Mouse (Mus musculus): ENCODE results near the gene Fbxo6. TPM values are rescaled to one million over a fixed set of nuclear protein-coding genes. Genes with fewer than 3 reads are reported as not detected.
"Not testable (repeated sequence)": the region's sequence is repeated elsewhere in the genome, so short reads cannot be mapped to it uniquely, and the experiment has no call there.

The Fbxo6 gene
- polyA plus RNA-seq, 1 experiment from 2014 or later, result 15.6 TPM

DNA sequence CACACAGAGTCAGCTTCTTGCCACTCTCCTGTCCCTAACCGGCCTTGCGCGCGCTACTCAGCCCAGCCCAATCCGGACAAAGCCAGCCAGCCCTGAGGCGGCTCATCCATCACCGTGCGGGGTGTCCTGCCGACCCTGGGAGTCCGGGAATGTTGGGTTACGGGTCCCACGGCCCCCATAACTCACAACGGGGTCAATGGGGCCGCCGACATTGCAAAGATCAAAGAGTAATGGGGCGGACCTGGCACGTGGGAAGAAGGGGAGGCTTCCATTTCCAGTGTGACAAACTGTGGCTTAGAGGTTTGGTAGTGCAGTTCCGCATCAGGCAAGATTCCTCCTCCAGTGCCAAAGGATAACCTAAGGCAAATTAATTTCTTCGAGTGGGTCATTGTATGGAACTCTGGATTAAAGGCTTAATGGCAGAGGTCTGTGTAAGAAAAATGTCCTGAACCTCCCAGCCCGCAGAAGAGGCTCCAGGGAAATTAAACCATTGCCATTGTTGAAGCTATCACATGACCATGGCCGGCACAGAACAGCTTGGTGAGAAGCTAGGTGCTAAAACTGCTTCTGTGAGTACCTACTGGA, 20.4 kb downstream of the Fbxo6 start:
- Histone ChIP-seq H3K4me3 (peak overlapping the region; percentile 81), H3K9me3 (no peaks in the 10 kb centered on the region), H3K27me3 (ENCODE audit: insufficient read depth, poor library complexity, severe bottlenecking) (peaks cover 53% of the 10 kb centered on the region), H3K27ac (peak overlapping the region; percentile 99), H3K4me1 (replicated peaks) (peaks cover 57% of the 10 kb centered on the region), H3K36me3 (peaks cover 3% of the 10 kb centered on the region; the same call in 1 of the 2 replicates)
- WGBS, result 1% methylated on average over 21 of the region's 21 CpGs
- peak; percentile 79 for DNase-seq (ENCODE audit: low spot score)

DNA sequence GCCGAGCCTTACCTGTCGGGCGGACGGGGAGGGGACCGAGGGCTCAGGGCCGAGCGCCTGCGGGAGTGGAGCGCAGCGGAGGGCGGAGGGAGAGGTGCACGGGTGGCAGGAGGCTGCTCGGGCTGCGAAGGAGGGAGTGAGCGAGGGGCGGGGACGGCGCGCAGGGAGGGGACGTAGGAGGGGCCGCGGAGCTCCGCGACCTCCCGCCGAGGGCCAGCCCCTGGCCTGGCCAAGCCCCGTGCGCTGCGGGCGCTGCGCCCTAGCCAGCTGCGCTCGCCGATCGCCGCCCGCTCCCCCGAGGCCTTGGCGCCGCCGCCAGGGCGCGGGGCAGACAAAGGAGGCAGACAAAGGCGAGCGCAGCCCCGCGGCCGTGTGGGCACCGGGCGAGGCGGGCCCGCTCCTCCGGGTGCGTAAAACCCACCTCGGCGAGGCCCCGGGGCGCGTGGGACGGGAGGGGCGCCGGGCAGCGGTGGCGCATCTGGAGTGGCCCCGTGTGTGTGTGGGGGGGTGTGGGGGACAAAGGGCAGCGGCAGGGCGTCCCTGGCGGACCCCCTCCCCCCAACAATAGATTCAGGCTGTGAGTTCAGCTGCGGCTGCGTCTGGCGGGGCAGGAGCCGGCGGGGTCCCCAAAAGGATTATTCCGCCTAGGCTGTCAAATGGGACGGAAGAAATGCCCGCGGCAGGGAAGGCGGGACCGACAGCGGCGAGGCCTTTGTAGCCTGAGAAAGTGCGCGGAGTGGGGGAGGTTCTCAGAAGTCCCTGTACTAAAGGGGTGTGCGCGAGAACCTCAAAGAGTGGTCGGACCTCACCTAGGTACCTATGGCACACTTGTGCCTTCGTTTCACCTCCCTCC, 21.2 kb downstream of the Fbxo6 start, which contains the start of gene Draxin:
TSS of gene Draxin (minus strand) at position 138 of the 853 bp plus-strand sequence.
- Histone ChIP-seq H3K27me3 (ENCODE audit: insufficient read depth, poor library complexity, severe bottlenecking) (peaks cover 54% of the 10 kb centered on the region), H3K4me1 (replicated peaks) (peaks cover 63% of the 10 kb centered on the region), H3K9me3 (no peaks in the 10 kb centered on the region), H3K27ac (peak within 1 kb of the TSS; percentile 99), H3K4me3 (peak within 1 kb of the TSS; percentile 81), H3K36me3 (peaks cover 3% of the 10 kb centered on the region; the same call in 1 of the 2 replicates)
- DNase-seq (ENCODE audit: low spot score), result peak; percentile 82
- under 1% methylated on average over 86 of the region's 87 CpGs for WGBS

DNA sequence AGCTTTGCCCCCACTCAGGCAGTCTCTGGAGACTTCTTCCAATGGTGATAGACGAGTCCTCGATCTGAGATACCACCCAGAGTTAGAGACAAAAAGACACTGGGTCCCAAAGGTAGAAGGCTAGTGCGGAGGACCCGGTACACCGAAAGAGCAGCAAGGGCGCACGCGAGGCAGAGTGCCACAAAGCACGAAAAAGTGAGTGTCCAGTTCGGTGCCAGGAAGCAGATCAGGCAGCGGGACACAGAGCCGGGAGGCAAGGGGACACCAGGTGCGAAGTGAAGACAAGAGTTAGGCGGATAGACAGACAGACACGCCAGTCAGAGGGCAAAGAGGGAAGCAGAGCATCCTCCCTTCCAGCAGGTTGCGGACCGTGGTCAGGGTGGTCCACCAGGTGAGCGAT, 21.8 kb downstream of the Fbxo6 start, which contains the start of gene Mad2l2:
TSS of gene Mad2l2 (plus strand) at position 252 of the 400 bp plus-strand sequence.
- H3K4me3 ChIP-seq, result peak within 1 kb of the TSS; percentile 81
- no peak for DNase-seq (ENCODE audit: low spot score)
- no peaks in the 10 kb centered on the region for H3K9me3 ChIP-seq
- H3K4me1 ChIP-seq (replicated peaks), result peaks cover 64% of the 10 kb centered on the region
- peak within 1 kb of the TSS; percentile 99 for H3K27ac ChIP-seq
- H3K36me3 ChIP-seq, result peaks cover 3% of the 10 kb centered on the region; the same call in 1 of the 2 replicates
- WGBS, result 1% methylated on average over 18 of the region's 18 CpGs
- H3K27me3 ChIP-seq (ENCODE audit: insufficient read depth, poor library complexity, severe bottlenecking), result peaks cover 54% of the 10 kb centered on the region

GRCm38 (mm10) chr4:148128672-148129071, 23.3 kb downstream of the Fbxo6 start:
- DNase-seq (ENCODE audit: low spot score), result no peak
- Histone ChIP-seq H3K4me1 (replicated peaks) (peaks cover 74% of the 10 kb centered on the region), H3K4me3 (peak overlapping the region; percentile 81), H3K27me3 (ENCODE audit: insufficient read depth, poor library complexity, severe bottlenecking) (peaks cover 54% of the 10 kb centered on the region), H3K9me3 (no peaks in the 10 kb centered on the region), H3K36me3 (peaks cover 6% of the 10 kb centered on the region), H3K27ac (peak overlapping the region; percentile 99; the same call in 1 of the 2 replicates)
- WGBS, result 77% methylated on average over 2 of the region's 2 CpGs

GRCm38 (mm10) chr4:148128241-148128640, 23.7 kb downstream of the Fbxo6 start:
- H3K27ac ChIP-seq, result peak overlapping the region; percentile 99; the same call in 1 of the 2 replicates
- peaks cover 54% of the 10 kb centered on the region for H3K27me3 ChIP-seq (ENCODE audit: insufficient read depth, poor library complexity, severe bottlenecking)
- H3K9me3 ChIP-seq, result no peaks in the 10 kb centered on the region
- peak overlapping the region; percentile 81; the same call in 1 of the 2 replicates for H3K4me3 ChIP-seq
- H3K4me1 ChIP-seq (replicated peaks), result peaks cover 78% of the 10 kb centered on the region
- DNase-seq (ENCODE audit: low spot score), result no peak
- peaks cover 6% of the 10 kb centered on the region for H3K36me3 ChIP-seq
- 64% methylated on average over 1 of the region's 1 CpGs for whole genome bisulfite sequencing

DNA sequence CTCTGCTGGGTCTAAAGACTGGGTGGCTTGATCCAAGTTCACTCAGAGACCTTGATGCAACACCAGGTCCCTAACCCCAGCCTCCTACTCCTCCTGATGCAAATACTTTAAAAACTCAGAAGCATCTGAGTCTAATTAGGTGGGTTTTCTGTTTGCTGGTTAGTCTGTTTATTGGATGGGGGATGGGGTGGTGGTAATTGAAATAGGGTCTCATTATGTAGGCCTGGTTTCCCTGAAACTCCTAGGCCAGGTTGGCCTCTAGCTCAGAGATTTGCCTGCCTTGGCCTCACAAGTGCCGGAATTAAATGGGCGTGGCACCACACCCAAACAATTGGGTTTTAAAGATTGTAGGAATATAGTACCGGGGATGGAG, 29.3 kb downstream of the Fbxo6 start:
- Histone ChIP-seq H3K4me3 (no peak overlapping the region), H3K27ac (peak overlapping the region; percentile 54), H3K36me3 (peaks cover 9% of the 10 kb centered on the region), H3K27me3 (ENCODE audit: insufficient read depth, poor library complexity, severe bottlenecking) (peaks cover 7% of the 10 kb centered on the region), H3K9me3 (no peaks in the 10 kb centered on the region), H3K4me1 (replicated peaks) (peaks cover 60% of the 10 kb centered on the region)
- DNase-seq (ENCODE audit: low spot score), result no peak
- WGBS, result 88% methylated on average over 3 of the region's 3 CpGs

DNA sequence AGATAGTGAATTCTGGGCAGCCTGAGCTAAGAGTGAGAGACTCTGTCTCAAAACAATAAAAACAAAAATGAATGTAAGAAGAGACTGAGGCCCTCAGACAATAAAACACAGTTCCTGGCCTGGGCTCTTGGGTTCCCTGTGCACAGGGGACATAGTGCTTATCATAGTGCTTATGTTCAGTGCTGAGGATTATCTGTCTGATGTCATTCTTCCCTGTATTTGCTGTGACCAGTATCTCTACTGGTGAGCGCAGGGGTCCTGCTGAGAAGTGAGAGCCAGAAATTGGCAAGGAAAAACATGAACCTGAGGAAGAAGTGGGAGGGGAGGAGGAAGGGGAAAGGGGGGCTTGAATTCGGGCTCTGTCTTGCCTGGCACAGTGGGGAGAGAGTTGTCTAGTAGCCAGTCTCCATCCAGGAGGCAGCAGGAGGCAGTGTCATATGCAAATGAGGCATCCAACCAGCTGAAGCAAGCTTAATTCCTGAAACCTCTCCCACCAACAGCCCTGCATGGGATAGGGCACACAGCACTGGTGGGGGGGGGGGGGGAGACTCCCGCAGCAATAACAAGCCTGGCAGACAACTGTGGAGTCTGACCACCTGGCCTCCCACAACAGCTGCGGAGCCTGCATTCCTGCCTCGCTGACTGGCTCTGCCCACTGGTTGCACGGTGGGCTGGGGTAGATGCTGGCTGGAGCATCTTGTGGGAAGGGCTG, 29.8 kb downstream of the Fbxo6 start:
- peak; percentile 61 for DNase-seq (ENCODE audit: low spot score)
- Histone ChIP-seq H3K9me3 (peaks cover 4% of the 10 kb centered on the region; the same call in 1 of the 2 replicates), H3K4me1 (replicated peaks) (peaks cover 55% of the 10 kb centered on the region), H3K27me3 (ENCODE audit: insufficient read depth, poor library complexity, severe bottlenecking) (peaks cover 4% of the 10 kb centered on the region), H3K36me3 (peaks cover 12% of the 10 kb centered on the region; the same call in 1 of the 2 replicates), H3K4me3 (no peak overlapping the region), H3K27ac (peak overlapping the region; percentile 54)
- 7% methylated on average over 6 of the region's 6 CpGs for WGBS

DNA sequence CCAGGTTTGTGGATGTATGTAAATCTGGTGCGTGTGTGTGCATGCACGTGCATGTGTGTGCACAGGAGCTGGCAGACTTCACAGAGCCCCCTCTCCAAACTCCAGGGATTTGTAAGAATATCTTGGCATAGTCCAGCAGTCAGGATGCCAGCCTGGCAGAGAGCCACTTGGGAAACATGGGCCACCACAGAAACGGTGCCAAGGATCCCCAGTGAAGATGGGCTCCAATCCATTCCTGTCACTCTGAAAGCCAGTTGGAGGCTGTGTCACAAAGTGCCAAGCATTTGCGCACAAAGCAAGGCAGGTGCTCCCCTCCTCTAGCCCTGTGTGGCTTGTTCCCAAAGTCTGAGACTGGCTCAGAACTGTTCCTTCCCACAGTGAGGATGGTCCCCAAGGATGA, 30.6 kb downstream of the Fbxo6 start:
- H3K36me3 ChIP-seq, result peaks cover 12% of the 10 kb centered on the region; the same call in 1 of the 2 replicates
- no peak for DNase-seq (ENCODE audit: low spot score)
- H3K27me3 ChIP-seq (ENCODE audit: insufficient read depth, poor library complexity, severe bottlenecking), result no peaks in the 10 kb centered on the region
- H3K27ac ChIP-seq, result 0 out of 2 replicates have a peak overlapping the region, but pooled peaks have one; percentile 19
- peaks cover 47% of the 10 kb centered on the region for H3K4me1 ChIP-seq (replicated peaks)
- peaks cover 8% of the 10 kb centered on the region; the same call in 1 of the 2 replicates for H3K9me3 ChIP-seq
- 84% methylated on average over 4 of the region's 4 CpGs for WGBS
- H3K4me3 ChIP-seq, result no peak overlapping the region

GRCm38 (mm10) chr4:148120555-148120954, 31.4 kb downstream of the Fbxo6 start:
- peaks cover 8% of the 10 kb centered on the region; the same call in 1 of the 2 replicates for H3K9me3 ChIP-seq
- no peak for DNase-seq (ENCODE audit: low spot score)
- no peak overlapping the region for H3K27ac ChIP-seq
- H3K27me3 ChIP-seq (ENCODE audit: insufficient read depth, poor library complexity, severe bottlenecking), result peaks cover 4% of the 10 kb centered on the region
- H3K4me1 ChIP-seq (replicated peaks), result peaks cover 47% of the 10 kb centered on the region
- no peak overlapping the region for H3K4me3 ChIP-seq
- WGBS, result 85% methylated on average over 9 of the region's 9 CpGs
- H3K36me3 ChIP-seq, result peaks cover 12% of the 10 kb centered on the region; the same call in 1 of the 2 replicates

DNA sequence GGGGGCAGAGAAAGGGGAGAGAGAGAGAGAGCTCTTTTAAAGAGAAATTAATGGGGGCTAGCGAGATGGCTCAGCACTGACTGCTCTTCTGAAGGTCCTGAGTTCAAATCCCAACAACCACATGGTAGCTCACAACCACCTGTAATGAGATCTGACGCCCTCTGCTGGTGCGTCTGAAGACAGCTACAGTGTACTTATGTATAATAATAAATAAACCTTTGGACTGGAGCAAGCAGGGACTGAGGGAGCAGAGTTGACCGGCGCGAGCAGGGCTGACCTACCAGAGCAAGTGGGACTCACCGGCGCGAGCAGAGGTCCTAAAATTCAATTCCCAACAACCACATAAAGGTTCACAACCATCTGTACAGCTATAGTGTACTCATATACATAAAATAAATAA, 32.4 kb downstream of the Fbxo6 start:
- not testable (repeated sequence) for H3K9me3 ChIP-seq; H3K27me3 ChIP-seq (ENCODE audit: insufficient read depth, poor library complexity, severe bottlenecking); H3K4me3 ChIP-seq; DNase-seq (ENCODE audit: low spot score); H3K27ac ChIP-seq
- Histone ChIP-seq H3K36me3 (peaks cover 12% of the 10 kb centered on the region; the same call in 1 of the 2 replicates), H3K4me1 (replicated peaks) (peaks cover 51% of the 10 kb centered on the region)
- WGBS, result 90% methylated on average over 9 of the region's 9 CpGs

GRCm38 (mm10) chr4:148117392-148117791, 34.5 kb downstream of the Fbxo6 start:
- H3K4me3 ChIP-seq, result no peak overlapping the region
- H3K36me3 ChIP-seq, result peaks cover 25% of the 10 kb centered on the region
- peaks cover 36% of the 10 kb centered on the region for H3K4me1 ChIP-seq (replicated peaks)
- 74% methylated on average over 4 of the region's 4 CpGs for WGBS
- peaks cover 9% of the 10 kb centered on the region for H3K27me3 ChIP-seq (ENCODE audit: insufficient read depth, poor library complexity, severe bottlenecking)
- peaks cover 8% of the 10 kb centered on the region; the same call in 1 of the 2 replicates for H3K9me3 ChIP-seq
- no peak overlapping the region for H3K27ac ChIP-seq
- DNase-seq (ENCODE audit: low spot score), result no peak

DNA sequence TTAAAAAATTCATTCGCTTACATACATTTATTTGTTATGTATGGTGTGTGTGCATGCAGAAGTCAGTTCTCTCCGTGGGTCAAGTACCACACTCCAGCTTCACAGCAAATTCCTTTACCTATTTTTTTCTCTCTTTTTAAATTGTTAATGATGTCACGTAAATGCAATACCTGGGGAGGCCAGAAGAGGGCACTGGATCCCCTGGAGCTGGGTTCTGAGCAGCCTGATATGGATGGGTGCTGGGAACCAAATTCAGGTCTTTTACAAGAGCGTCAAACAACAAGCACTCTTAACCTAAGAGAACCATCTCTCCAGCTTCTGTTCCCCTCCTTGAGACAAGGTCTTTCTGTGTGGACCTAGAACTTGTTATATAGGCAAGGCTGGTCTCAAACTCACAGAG, 35.3 kb downstream of the Fbxo6 start:
- Histone ChIP-seq H3K27me3 (ENCODE audit: insufficient read depth, poor library complexity, severe bottlenecking) (peaks cover 9% of the 10 kb centered on the region), H3K9me3 (peaks cover 8% of the 10 kb centered on the region; the same call in 1 of the 2 replicates), H3K4me1 (replicated peaks) (peaks cover 28% of the 10 kb centered on the region), H3K36me3 (peaks cover 30% of the 10 kb centered on the region), H3K27ac (no peak overlapping the region), H3K4me3 (no peak overlapping the region)
- 74% methylated on average over 4 of the region's 4 CpGs for WGBS
- DNase-seq (ENCODE audit: low spot score), result peak; percentile 23

Data from hindbrain, embryonic 10.5 days (tissue).